Mouse (Mus musculus): ENCODE data around the gene Stx16. TPM values are rescaled to one million over a fixed set of nuclear protein-coding genes. Genes with fewer than 3 reads are reported as not detected.

The Stx16 gene
- 10 to 100 TPM; 17.1 to 19.8 TPM for total RNA-seq (2021)
- polyA plus RNA-seq (2012; rRNA removed) = 20.3 and 23.3 TPM in 2 replicates
- long read RNA-seq, partial matches to known transcripts = 0 of 3 reads
- long read RNA-seq, other reads (novel, unspliced or antisense) = 3 of 3 reads

DNA sequence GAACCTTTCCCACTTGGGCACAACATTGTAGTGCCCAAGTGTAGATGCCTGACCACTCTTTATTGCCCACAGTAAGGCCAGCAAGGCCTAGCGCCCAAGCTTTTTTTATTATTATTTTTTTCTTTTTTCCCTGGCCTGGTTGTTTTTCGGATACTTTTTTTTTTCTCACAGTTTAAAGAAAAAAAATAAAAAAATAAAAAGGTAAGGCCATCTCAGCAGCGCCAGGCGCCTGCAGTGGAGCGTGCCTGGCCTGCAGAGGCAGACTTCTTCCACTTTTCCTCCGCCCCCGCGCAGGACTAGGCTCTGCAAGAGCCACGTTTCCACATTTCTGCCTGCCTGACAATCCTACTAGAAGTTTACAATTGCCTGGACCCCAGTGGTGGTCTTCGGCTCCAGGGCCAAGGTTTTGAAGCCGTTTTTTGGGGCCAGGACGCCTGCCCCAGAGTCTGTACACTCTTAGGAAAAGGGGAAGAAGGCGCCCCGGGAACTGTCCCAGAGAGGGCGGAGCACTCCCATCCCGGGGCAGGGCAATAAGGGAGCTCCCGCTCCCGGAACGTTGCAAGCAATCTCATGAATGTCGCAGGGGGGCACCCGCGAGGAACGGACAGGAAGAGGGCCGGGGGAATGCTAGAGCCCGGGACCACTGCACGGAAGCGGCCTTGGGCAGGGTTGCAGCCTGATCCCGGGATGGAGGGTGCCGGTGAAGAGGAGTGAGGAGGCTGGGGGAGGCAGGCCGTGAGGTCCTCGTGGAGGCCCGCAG, at the start of gene Stx16:
Gene Stx16, plus strand, starts transcription at position 636 of the 760 bp plus-strand sequence.
- DNase-seq = peak; percentile 95 to 99
- peaks cover 1% of the 10 kb centered on the region; the same call in 1 of the 2 replicates for H3K4me1 ChIP-seq (ENCODE audit: control insufficient read depth, insufficient read depth, low read length)
- no peaks in the 10 kb centered on the region for H3K79me2 ChIP-seq (replicated peaks; ENCODE audit: control insufficient read depth, insufficient read depth, low read length)
- peak within 1 kb of the TSS; percentile 98 for H3K4me3 ChIP-seq
- H3K36me3 ChIP-seq (ENCODE audit: control insufficient read depth, insufficient read depth, low read length) = no peaks in the 10 kb centered on the region
- intact Hi-C loops (cut with DNase I) = loop anchor here (1.0 to 10.0 kb wide), 3 partner anchors 34 to 399 kb away; partner anchors contain the start of genes Npepl1 and Prelid3b
- H3K27me3 ChIP-seq (ENCODE audit: control insufficient read depth, insufficient read depth, low read length) = no peaks in the 10 kb centered on the region
- H3K9ac ChIP-seq (ENCODE audit: low read depth, low read length) = peak within 1 kb of the TSS; percentile 95
- peak within 1 kb of the TSS; percentile 93 for H3K27ac ChIP-seq
- TF ChIP-seq EP300 (IDR thresholded peaks at IDR 0.05; ENCODE audit: insufficient read depth, low read depth, low read length) = peak; percentile 71; the same call in 1 of the 2 replicates
- TF ChIP-seq POLR2A (IDR thresholded peaks at IDR 0.05; ENCODE audit: insufficient read depth, low read depth, low read length) = peak; percentile 84
- TF ChIP-seq CTCF (IDR thresholded peaks at IDR 0.05) = peak; percentile 68
- WGBS = 2% methylated on average over 32 of the region's 32 CpGs

DNA sequence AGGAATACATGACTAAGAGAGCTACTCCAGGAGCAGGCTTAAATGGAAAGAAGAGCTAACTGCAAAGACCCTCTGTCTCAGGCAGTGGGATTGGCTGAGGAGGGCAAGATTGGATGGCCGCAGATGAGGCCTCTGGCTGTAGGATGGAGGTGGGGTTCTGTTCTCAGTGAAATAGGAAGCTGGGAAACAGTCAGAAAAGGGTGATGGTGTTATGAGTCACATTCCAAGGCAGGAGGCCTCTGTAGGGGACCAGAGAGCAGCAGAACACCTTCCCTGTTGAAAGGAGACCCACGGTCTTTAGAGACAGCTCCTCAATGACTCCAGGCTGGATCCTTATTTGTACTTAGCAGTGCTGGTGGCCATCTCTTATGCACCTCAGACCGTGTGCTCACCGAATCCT, 49.7 kb upstream of the Stx16 start:
- WGBS = 49% methylated on average over 4 of the region's 4 CpGs
- H3K9ac ChIP-seq (ENCODE audit: low read depth, low read length) = no peak overlapping the region
- intact Hi-C loops (cut with DNase I) = no loop called here
- H3K27me3 ChIP-seq (ENCODE audit: control insufficient read depth, insufficient read depth, low read length) = no peaks in the 10 kb centered on the region
- H3K36me3 ChIP-seq (ENCODE audit: control insufficient read depth, insufficient read depth, low read length) = no peaks in the 10 kb centered on the region
- no peak for TF ChIP-seq EP300 (IDR thresholded peaks at IDR 0.05; ENCODE audit: insufficient read depth, low read depth, low read length)
- TF ChIP-seq CTCF (IDR thresholded peaks at IDR 0.05) = no peak
- no peak for TF ChIP-seq POLR2A (IDR thresholded peaks at IDR 0.05; ENCODE audit: insufficient read depth, low read depth, low read length)
- no peak for DNase-seq
- H3K27ac ChIP-seq = no peak overlapping the region
- H3K79me2 ChIP-seq (replicated peaks; ENCODE audit: control insufficient read depth, insufficient read depth, low read length) = no peaks in the 10 kb centered on the region
- H3K4me1 ChIP-seq (ENCODE audit: control insufficient read depth, insufficient read depth, low read length) = no peaks in the 10 kb centered on the region
- no peak overlapping the region for H3K4me3 ChIP-seq

DNA sequence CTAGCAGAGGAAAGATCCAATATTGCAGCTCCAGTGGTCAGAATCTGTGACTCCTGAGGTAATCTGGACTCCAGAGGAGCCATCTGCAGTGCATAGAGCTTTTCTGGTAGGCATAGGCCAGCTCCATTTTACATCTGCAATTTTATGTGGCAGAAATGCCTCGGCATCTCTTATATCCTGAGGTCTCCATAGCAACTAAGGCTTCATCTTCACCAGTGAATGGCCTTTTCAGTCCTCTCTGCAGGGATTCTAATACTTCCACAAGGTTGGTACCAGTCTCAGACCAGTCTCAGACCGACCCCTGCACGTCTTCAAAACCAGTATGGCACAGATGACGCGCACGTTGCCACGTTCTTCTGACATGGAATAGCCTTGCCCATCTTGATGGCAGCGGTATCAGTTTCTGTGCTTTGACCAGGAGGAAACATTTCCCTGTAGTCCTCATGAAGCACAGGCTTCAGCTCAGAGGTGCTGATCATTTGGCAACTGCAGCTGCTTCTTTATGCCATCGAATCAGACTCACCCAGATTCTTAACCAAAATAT, 42.8 kb upstream of the Stx16 start:
- Histone ChIP-seq H3K4me1 (ENCODE audit: control insufficient read depth, insufficient read depth, low read length) (no peaks in the 10 kb centered on the region), H3K4me3 (no peak overlapping the region), H3K9ac (ENCODE audit: low read depth, low read length) (no peak overlapping the region), H3K27ac (no peak overlapping the region), H3K27me3 (ENCODE audit: control insufficient read depth, insufficient read depth, low read length) (no peaks in the 10 kb centered on the region), H3K79me2 (replicated peaks; ENCODE audit: control insufficient read depth, insufficient read depth, low read length) (no peaks in the 10 kb centered on the region), H3K36me3 (ENCODE audit: control insufficient read depth, insufficient read depth, low read length) (no peaks in the 10 kb centered on the region)
- intact Hi-C loops (cut with DNase I) = no loop called here
- TF ChIP-seq POLR2A (IDR thresholded peaks at IDR 0.05; ENCODE audit: insufficient read depth, low read depth, low read length) (no peak), CTCF (IDR thresholded peaks at IDR 0.05) (no peak), EP300 (IDR thresholded peaks at IDR 0.05; ENCODE audit: insufficient read depth, low read depth, low read length) (no peak)
- 91% methylated on average over 9 of the region's 9 CpGs for WGBS
- DNase-seq = no peak

DNA sequence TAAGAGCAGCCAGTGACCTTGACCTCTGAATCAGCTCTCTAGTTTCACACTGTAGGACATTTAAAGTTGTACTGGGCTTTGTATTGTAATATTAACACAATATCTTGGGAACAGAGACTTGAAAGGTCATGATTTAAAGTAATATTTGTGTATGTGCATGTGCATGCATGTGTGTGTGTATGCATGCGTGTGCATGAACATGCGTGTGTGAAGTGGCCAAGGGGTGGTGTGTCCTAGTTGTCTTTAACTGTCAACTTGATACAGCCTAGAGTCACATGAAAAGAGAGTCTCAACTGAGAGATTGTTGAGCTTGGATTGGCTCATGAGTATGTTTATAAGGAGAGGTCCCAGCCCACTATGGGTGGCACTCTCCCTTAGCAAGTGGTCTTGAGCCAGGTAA, 28.5 kb upstream of the Stx16 start:
- Histone ChIP-seq H3K9ac (ENCODE audit: low read depth, low read length) (no peak overlapping the region), H3K27me3 (ENCODE audit: control insufficient read depth, insufficient read depth, low read length) (no peaks in the 10 kb centered on the region; the same call in 1 of the 2 replicates), H3K79me2 (replicated peaks; ENCODE audit: control insufficient read depth, insufficient read depth, low read length) (no peaks in the 10 kb centered on the region), H3K27ac (no peak overlapping the region), H3K4me1 (ENCODE audit: control insufficient read depth, insufficient read depth, low read length) (no peaks in the 10 kb centered on the region), H3K36me3 (ENCODE audit: control insufficient read depth, insufficient read depth, low read length) (no peaks in the 10 kb centered on the region), H3K4me3 (no peak overlapping the region)
- 98% methylated on average over 2 of the region's 2 CpGs for WGBS
- TF ChIP-seq POLR2A (IDR thresholded peaks at IDR 0.05; ENCODE audit: insufficient read depth, low read depth, low read length) (no peak), EP300 (IDR thresholded peaks at IDR 0.05; ENCODE audit: insufficient read depth, low read depth, low read length) (no peak), CTCF (IDR thresholded peaks at IDR 0.05) (no peak)
- intact Hi-C loops (cut with DNase I) = no loop called here
- DNase-seq = no peak

DNA sequence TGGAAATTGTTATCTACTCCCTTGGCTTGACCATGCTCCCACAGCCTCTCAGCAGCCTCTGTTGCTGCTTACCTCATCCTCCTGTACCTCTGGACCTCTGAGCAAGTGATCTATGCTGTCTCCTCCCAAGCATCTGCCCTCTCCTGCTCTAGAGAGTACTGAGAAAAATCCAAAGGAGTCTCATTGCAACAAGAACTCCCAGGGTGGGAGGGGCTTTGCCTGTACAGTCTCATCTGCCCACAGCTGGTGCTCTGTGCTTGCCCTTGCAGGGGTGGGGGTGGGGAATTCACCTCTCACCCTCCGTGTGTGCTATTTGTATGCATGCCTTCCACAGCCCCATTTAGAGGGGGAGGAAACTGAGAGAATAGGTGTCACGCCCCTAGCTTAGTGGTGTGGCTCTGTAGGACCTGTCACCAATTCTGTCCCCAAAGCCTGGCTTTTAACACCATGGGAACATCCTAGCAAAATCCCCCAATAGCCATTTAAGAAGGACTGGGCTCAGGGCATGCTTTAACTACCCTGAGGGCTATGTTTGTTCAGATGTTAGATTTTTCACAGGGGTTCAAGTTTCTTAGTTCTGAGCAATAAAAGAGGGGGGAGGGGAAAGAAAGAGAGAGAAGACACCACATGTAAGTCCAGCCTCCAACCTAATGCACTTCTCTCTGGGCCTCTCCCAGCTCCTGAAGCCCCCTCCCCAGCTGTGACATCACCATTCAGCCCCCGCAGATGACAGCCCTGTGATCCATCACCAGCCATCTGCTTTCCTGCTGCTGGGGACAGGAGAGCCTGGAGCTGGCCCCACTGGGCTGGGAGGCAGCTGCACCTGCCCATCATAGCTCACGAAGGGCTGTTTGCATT, 26.4 kb upstream of the Stx16 start:
- Histone ChIP-seq H3K27ac (no peak overlapping the region), H3K4me1 (ENCODE audit: control insufficient read depth, insufficient read depth, low read length) (no peaks in the 10 kb centered on the region), H3K27me3 (ENCODE audit: control insufficient read depth, insufficient read depth, low read length) (no peaks in the 10 kb centered on the region; the same call in 1 of the 2 replicates), H3K36me3 (ENCODE audit: control insufficient read depth, insufficient read depth, low read length) (no peaks in the 10 kb centered on the region), H3K79me2 (replicated peaks; ENCODE audit: control insufficient read depth, insufficient read depth, low read length) (no peaks in the 10 kb centered on the region), H3K9ac (ENCODE audit: low read depth, low read length) (no peak overlapping the region), H3K4me3 (no peak overlapping the region)
- intact Hi-C loops (cut with DNase I) = no loop called here
- no peak for DNase-seq
- WGBS = 21% methylated on average over 4 of the region's 4 CpGs
- no peak for TF ChIP-seq EP300 (IDR thresholded peaks at IDR 0.05; ENCODE audit: insufficient read depth, low read depth, low read length)
- TF ChIP-seq POLR2A (IDR thresholded peaks at IDR 0.05; ENCODE audit: insufficient read depth, low read depth, low read length) = no peak
- TF ChIP-seq CTCF (IDR thresholded peaks at IDR 0.05) = no peak

Measured in heart, adult 2 months (tissue).